Mouse (Mus musculus): ENCODE results near the gene Ap2a1. TPM values are rescaled to one million over a fixed set of nuclear protein-coding genes. Genes with fewer than 3 reads are reported as not detected.
A peak's percentile ranks its signal among the peaks of the same experiment; 100 is the strongest.

Ap2a1 gene
- polyA plus RNA-seq, 1 experiment from 2014 or later = 67.3 TPM

- H3K9ac ChIP-seq (replicated peaks; ENCODE audit: low read depth, low read length) = peak within 1 kb of the TSS; percentile 78
- H3K9me3 ChIP-seq (ENCODE audit: control insufficient read depth, low read depth, low read length) = no peaks in the 10 kb centered on the region
- H3K36me3 ChIP-seq (ENCODE audit: control insufficient read depth, insufficient read depth, low read length) = peaks cover 11% of the 10 kb centered on the region; the same call in 1 of the 2 replicates
- WGBS = 1% methylated on average over 34 of the region's 34 CpGs
- no peaks in the 10 kb centered on the region for H3K27me3 ChIP-seq (ENCODE audit: control insufficient read depth, insufficient read depth, low read length)
- peak within 1 kb of the TSS; percentile 66 for H3K4me2 ChIP-seq (replicated peaks; ENCODE audit: low read depth, low read length)
- H3K4me3 ChIP-seq (ENCODE audit: low read depth, low read length) = peak within 1 kb of the TSS; percentile 59
- ATAC-seq (ENCODE audit: insufficient number of reproducible peaks, insufficient read depth, low FRiP score, low read depth) = peak; percentile 44
- H3K27ac ChIP-seq (ENCODE audit: low read length) = peak within 1 kb of the TSS; percentile 83
- H3K4me1 ChIP-seq (ENCODE audit: control insufficient read depth, insufficient read depth, low read length) = peaks cover 33% of the 10 kb centered on the region
Observed at GRCm38 (mm10) chr7:44895593-44896434, 33.5 kb downstream of the Ap2a1 start, which contains the start of gene Fuz. TSS of gene Fuz (plus strand) at chr7:44896079.

DNA sequence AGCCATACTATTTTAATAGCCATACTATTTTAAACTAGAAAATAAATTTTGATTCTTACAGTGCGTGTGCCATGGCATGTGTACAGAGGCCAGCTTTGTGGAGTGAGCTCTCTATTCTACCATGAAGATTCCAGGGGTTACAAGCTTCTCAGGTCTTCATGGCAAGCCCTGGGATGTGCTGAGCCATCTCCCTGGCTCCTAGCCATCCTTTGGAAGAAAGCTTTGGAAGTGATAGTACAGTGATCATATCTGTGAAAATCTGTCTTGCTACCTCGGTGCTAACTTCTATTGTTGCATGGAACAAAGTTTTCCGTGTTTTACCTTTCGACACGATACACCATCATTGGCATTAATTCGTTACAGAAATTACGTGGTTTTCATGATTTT is 34.1 kb downstream of the Ap2a1 start:
- Histone ChIP-seq H3K27ac (ENCODE audit: low read length) (peak overlapping the region; percentile 15), H3K9ac (replicated peaks; ENCODE audit: low read depth, low read length) (no peak overlapping the region), H3K4me3 (ENCODE audit: low read depth, low read length) (peak overlapping the region; percentile 59), H3K9me3 (ENCODE audit: control insufficient read depth, low read depth, low read length) (no peaks in the 10 kb centered on the region), H3K36me3 (ENCODE audit: control insufficient read depth, insufficient read depth, low read length) (peaks cover 13% of the 10 kb centered on the region; the same call in 1 of the 2 replicates), H3K4me1 (ENCODE audit: control insufficient read depth, insufficient read depth, low read length) (peaks cover 38% of the 10 kb centered on the region), H3K4me2 (replicated peaks; ENCODE audit: low read depth, low read length) (peak overlapping the region; percentile 66), H3K27me3 (ENCODE audit: control insufficient read depth, insufficient read depth, low read length) (no peaks in the 10 kb centered on the region)
- 74% methylated on average over 7 of the region's 7 CpGs for WGBS
- ATAC-seq (ENCODE audit: insufficient number of reproducible peaks, insufficient read depth, low FRiP score, low read depth) = no peak

- no peak for ATAC-seq (ENCODE audit: insufficient number of reproducible peaks, insufficient read depth, low FRiP score, low read depth)
- Histone ChIP-seq H3K36me3 (ENCODE audit: control insufficient read depth, insufficient read depth, low read length) (peaks cover 5% of the 10 kb centered on the region; the same call in 1 of the 2 replicates), H3K27ac (ENCODE audit: low read length) (no peak overlapping the region), H3K4me3 (ENCODE audit: low read depth, low read length) (no peak overlapping the region), H3K4me2 (replicated peaks; ENCODE audit: low read depth, low read length) (no peak overlapping the region), H3K9ac (replicated peaks; ENCODE audit: low read depth, low read length) (no peak overlapping the region), H3K9me3 (ENCODE audit: control insufficient read depth, low read depth, low read length) (no peaks in the 10 kb centered on the region), H3K27me3 (ENCODE audit: control insufficient read depth, insufficient read depth, low read length) (no peaks in the 10 kb centered on the region), H3K4me1 (ENCODE audit: control insufficient read depth, insufficient read depth, low read length) (peaks cover 38% of the 10 kb centered on the region)
- 89% methylated on average over 3 of the region's 3 CpGs for WGBS
Observed at GRCm38 (mm10) chr7:44894175-44894574, 35.1 kb downstream of the Ap2a1 start.

DNA sequence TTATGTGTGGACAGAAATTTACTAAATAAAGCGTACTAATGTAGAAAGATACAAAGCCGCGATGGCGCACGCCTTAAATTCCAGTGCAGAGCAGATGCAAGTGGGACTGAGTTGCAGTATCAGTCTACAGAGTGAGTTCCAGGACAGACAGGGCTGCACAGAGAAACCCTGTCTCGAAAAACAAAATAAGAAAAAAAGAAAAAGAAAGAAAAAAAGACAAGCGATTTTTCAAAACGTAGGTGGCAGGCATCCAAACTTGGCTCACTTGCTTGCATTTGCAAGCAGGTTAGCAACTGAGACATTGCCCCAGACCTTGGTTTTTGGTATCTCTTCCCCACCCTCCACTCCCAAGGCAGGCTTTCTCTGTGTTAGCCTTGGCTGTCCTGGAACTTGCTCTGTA is 36.1 kb downstream of the Ap2a1 start:
- Histone ChIP-seq H3K9ac (replicated peaks; ENCODE audit: low read depth, low read length) (0 out of 2 replicates have a peak overlapping the region, but pooled peaks have one; percentile 6), H3K36me3 (ENCODE audit: control insufficient read depth, insufficient read depth, low read length) (peaks cover 9% of the 10 kb centered on the region; the same call in 1 of the 2 replicates), H3K4me1 (ENCODE audit: control insufficient read depth, insufficient read depth, low read length) (peaks cover 34% of the 10 kb centered on the region), H3K9me3 (ENCODE audit: control insufficient read depth, low read depth, low read length) (no peaks in the 10 kb centered on the region), H3K4me2 (replicated peaks; ENCODE audit: low read depth, low read length) (peak overlapping the region; percentile 34), H3K27ac (ENCODE audit: low read length) (peak overlapping the region; percentile 82), H3K4me3 (ENCODE audit: low read depth, low read length) (peak overlapping the region; percentile 78; the same call in 1 of the 2 replicates), H3K27me3 (ENCODE audit: control insufficient read depth, insufficient read depth, low read length) (no peaks in the 10 kb centered on the region)
- 19% methylated on average over 8 of the region's 8 CpGs for WGBS
- ATAC-seq (ENCODE audit: insufficient number of reproducible peaks, insufficient read depth, low FRiP score, low read depth) = no peak

DNA sequence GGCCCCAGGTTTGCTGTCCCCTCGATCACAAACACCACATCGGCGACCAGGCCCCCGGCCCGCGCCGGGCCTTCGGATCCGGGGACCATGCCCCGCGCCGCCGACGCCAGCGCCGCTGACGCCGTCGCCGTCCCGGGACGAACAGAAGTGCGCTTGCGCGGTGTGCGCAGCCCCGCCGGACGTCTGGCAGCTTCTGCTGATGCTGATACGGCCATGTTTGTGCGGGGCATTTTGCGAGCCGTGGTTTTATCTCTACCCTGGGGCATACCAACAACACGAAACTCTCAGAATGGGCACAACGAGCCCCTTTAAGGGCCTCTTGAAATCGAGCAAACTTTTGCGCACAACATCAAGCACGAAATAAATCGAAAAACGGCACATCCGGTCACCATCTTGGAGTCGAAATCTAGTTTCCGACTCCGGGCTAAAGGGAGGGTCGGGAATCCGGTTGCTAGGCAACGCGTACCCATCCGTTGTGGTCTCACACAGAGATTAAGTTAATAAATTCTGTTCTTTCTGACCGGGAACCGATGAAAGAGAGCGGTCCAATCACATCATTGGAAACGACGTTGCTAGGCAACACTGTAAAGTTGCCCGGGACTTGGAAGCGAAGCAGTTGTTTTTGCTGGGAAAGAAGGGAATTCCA is 36.9 kb downstream of the Ap2a1 start, which contains the start of gene Med25:
Gene Med25, minus strand, starts transcription at position 437 of the 646 bp plus-strand sequence.
- no peaks in the 10 kb centered on the region for H3K9me3 ChIP-seq (ENCODE audit: control insufficient read depth, low read depth, low read length)
- peak within 1 kb of the TSS; percentile 94 for H3K27ac ChIP-seq (ENCODE audit: low read length)
- peaks cover 34% of the 10 kb centered on the region for H3K4me1 ChIP-seq (ENCODE audit: control insufficient read depth, insufficient read depth, low read length)
- H3K4me2 ChIP-seq (replicated peaks; ENCODE audit: low read depth, low read length) = peak within 1 kb of the TSS; percentile 96
- WGBS = under 1% methylated on average over 56 of the region's 56 CpGs
- peak; percentile 81; the same call in 1 of the 2 replicates for ATAC-seq (ENCODE audit: insufficient number of reproducible peaks, insufficient read depth, low FRiP score, low read depth)
- H3K27me3 ChIP-seq (ENCODE audit: control insufficient read depth, insufficient read depth, low read length) = no peaks in the 10 kb centered on the region
- H3K9ac ChIP-seq (replicated peaks; ENCODE audit: low read depth, low read length) = peak within 1 kb of the TSS; percentile 67
- peak within 1 kb of the TSS; percentile 78 for H3K4me3 ChIP-seq (ENCODE audit: low read depth, low read length)
- H3K36me3 ChIP-seq (ENCODE audit: control insufficient read depth, insufficient read depth, low read length) = peaks cover 9% of the 10 kb centered on the region; the same call in 1 of the 2 replicates

DNA sequence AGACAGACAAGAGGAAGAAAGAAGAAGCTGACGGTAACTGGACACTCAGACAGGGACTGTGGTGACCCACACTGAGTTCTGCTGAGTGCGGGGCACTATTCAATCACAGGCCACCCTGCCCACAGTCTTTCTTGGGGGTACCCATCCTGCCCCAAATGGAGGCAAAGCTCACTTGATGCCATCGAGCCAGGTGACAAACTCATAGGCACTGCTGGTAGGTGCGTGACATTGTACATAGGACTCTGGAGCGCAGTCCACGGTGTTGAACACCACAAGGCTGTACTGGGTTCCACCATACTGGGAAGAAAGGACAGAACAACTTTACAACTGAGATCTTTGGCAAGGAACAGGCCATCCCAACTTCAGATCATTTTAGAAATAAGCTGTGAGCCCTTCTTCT is 37.7 kb downstream of the Ap2a1 start:
- H3K4me2 ChIP-seq (replicated peaks; ENCODE audit: low read depth, low read length) = peak overlapping the region; percentile 96
- WGBS = 17% methylated on average over 6 of the region's 6 CpGs
- peaks cover 9% of the 10 kb centered on the region; the same call in 1 of the 2 replicates for H3K36me3 ChIP-seq (ENCODE audit: control insufficient read depth, insufficient read depth, low read length)
- peak overlapping the region; percentile 78 for H3K4me3 ChIP-seq (ENCODE audit: low read depth, low read length)
- H3K9ac ChIP-seq (replicated peaks; ENCODE audit: low read depth, low read length) = peak overlapping the region; percentile 67
- H3K4me1 ChIP-seq (ENCODE audit: control insufficient read depth, insufficient read depth, low read length) = peaks cover 27% of the 10 kb centered on the region
- H3K27ac ChIP-seq (ENCODE audit: low read length) = peak overlapping the region; percentile 94; the same call in 1 of the 2 replicates
- no peaks in the 10 kb centered on the region for H3K27me3 ChIP-seq (ENCODE audit: control insufficient read depth, insufficient read depth, low read length)
- H3K9me3 ChIP-seq (ENCODE audit: control insufficient read depth, low read depth, low read length) = no peaks in the 10 kb centered on the region
- ATAC-seq (ENCODE audit: insufficient number of reproducible peaks, insufficient read depth, low FRiP score, low read depth) = no peak

DNA sequence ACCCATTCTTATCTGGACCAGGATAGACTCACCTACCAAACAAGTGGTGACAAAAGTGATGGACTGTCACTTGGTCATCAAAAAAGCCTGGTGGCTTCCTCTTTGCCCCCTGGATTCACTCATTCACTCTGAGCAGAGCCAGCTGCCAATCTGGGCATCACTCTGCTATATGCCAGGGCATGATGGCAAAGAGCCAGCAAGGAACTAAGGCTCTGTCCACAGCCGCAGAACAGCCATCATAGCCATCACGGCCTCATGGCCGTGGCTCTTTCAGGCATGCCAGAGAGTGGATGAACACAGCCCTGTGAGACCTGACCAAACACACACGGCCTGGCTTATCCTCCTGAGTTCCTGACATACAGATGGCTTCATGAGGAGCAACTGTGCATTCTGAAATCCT is 38.6 kb downstream of the Ap2a1 start:
- H3K4me3 ChIP-seq (ENCODE audit: low read depth, low read length) = 0 out of 2 replicates have a peak overlapping the region, but pooled peaks have one; percentile 78
- no peak for ATAC-seq (ENCODE audit: insufficient number of reproducible peaks, insufficient read depth, low FRiP score, low read depth)
- H3K27me3 ChIP-seq (ENCODE audit: control insufficient read depth, insufficient read depth, low read length) = no peaks in the 10 kb centered on the region
- H3K4me2 ChIP-seq (replicated peaks; ENCODE audit: low read depth, low read length) = peak overlapping the region; percentile 96
- no peaks in the 10 kb centered on the region for H3K9me3 ChIP-seq (ENCODE audit: control insufficient read depth, low read depth, low read length)
- H3K4me1 ChIP-seq (ENCODE audit: control insufficient read depth, insufficient read depth, low read length) = peaks cover 26% of the 10 kb centered on the region
- H3K27ac ChIP-seq (ENCODE audit: low read length) = no peak overlapping the region
- H3K9ac ChIP-seq (replicated peaks; ENCODE audit: low read depth, low read length) = peak overlapping the region; percentile 67; the same call in 1 of the 2 replicates
- H3K36me3 ChIP-seq (ENCODE audit: control insufficient read depth, insufficient read depth, low read length) = peaks cover 15% of the 10 kb centered on the region; the same call in 1 of the 2 replicates
- 87% methylated on average over 4 of the region's 4 CpGs for WGBS

DNA sequence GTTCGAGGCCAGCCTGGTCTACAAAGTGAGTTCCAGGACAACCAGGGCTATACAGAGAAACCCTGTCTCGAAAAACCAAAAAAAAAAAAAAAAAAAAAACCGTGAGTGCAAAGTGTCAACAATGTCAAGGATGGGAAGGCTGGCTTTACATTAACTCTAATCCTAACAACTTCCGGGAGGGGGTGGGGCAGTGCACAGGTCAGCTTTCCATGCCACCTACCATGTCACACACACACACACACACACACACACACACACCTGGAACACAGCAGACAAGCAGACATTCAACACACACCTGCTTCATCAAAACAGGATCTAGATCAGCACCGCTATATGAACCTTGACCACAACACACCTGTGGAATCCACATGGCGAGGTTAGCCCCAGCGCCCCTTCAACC is 39.1 kb downstream of the Ap2a1 start:
- Histone ChIP-seq H3K9me3 (ENCODE audit: control insufficient read depth, low read depth, low read length) (no peaks in the 10 kb centered on the region), H3K4me3 (ENCODE audit: low read depth, low read length) (no peak overlapping the region), H3K4me1 (ENCODE audit: control insufficient read depth, insufficient read depth, low read length) (peaks cover 24% of the 10 kb centered on the region), H3K27me3 (ENCODE audit: control insufficient read depth, insufficient read depth, low read length) (no peaks in the 10 kb centered on the region), H3K27ac (ENCODE audit: low read length) (no peak overlapping the region), H3K9ac (replicated peaks; ENCODE audit: low read depth, low read length) (no peak overlapping the region), H3K4me2 (replicated peaks; ENCODE audit: low read depth, low read length) (no peak overlapping the region), H3K36me3 (ENCODE audit: control insufficient read depth, insufficient read depth, low read length) (peaks cover 19% of the 10 kb centered on the region)
- ATAC-seq (ENCODE audit: insufficient number of reproducible peaks, insufficient read depth, low FRiP score, low read depth) = no peak
- WGBS = 80% methylated on average over 6 of the region's 7 CpGs

Measured in stomach, embryonic 14.5 days (tissue).